Mouse (Mus musculus): ENCODE data around the gene Gm11238.
"Not testable (repeated sequence)": the region's sequence is repeated elsewhere in the genome, so short reads cannot be mapped to it uniquely, and the experiment has no call there.

The Gm11238 gene

DNA sequence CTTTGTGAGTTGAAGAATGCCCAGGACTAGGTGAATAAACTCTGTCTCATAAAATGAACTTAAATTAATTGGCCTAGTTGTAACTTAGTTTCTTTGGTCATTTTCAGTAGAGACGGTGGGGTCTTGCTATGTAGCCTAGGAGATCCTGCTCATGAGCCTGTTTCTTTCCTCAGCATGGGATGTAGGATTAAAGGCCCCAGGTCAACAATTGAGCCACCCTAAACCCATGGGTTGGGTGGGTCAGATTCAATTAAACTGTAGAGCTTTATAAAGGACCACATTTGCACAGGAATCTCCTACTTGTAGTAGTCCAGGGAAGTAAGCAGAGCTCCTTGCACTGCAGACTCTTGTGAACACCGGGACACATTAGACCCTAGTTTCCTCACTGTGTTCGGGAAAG is at the start of gene Gm11238:
TSS of gene Gm11238 (plus strand) at position 301 of the 400 bp plus-strand sequence.
- DNase-seq (ENCODE audit: low read depth, low spot score) = not testable (repeated sequence)

DNA sequence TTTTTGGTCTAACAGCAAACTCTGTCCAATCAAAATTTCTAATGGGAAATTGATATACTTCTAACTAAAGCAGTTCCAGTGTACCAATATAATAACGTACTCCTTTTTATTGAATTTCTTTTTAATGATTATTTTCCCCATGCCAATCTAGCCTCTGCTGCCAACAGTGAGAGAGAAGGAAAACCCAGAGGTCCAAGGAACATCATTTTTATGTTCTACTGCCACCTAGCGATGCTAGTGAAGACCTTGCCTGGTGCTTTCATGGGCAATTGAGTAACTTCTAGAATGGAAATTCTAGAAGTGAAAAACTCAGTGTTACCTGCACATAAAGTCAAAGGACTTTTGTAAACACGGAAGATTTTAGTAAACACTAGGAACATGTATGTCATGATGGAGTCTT is 8.4 kb upstream of the Gm11238 start:
- DNase-seq (ENCODE audit: low read depth, low spot score) = peak; percentile 30

DNA sequence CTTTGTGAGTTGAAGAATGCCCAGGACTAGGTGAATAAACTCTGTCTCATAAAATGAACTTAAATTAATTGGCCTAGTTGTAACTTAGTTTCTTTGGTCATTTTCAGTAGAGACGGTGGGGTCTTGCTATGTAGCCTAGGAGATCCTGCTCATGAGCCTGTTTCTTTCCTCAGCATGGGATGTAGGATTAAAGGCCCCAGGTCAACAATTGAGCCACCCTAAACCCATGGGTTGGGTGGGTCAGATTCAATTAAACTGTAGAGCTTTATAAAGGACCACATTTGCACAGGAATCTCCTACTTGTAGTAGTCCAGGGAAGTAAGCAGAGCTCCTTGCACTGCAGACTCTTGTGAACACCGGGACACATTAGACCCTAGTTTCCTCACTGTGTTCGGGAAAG is 15.0 kb downstream of the Gm11238 start, which contains the start of gene Gm11237:
TSS of gene Gm11237 (plus strand) at position 301 of the 400 bp plus-strand sequence.
- not testable (repeated sequence) for DNase-seq (ENCODE audit: low read depth, low spot score)

DNA sequence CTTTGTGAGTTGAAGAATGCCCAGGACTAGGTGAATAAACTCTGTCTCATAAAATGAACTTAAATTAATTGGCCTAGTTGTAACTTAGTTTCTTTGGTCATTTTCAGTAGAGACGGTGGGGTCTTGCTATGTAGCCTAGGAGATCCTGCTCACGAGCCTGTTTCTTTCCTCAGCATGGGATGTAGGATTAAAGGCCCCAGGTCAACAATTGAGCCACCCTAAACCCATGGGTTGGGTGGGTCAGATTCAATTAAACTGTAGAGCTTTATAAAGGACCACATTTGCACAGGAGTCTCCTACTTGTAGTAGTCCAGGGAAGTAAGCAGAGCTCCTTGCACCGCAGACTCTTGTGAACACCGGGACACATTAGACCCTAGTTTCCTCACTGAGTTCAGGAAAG is 30.1 kb downstream of the Gm11238 start, which contains the start of gene Gm11236:
TSS of gene Gm11236 (plus strand) at position 301 of the 400 bp plus-strand sequence.
- not testable (repeated sequence) for DNase-seq (ENCODE audit: low read depth, low spot score)

DNA sequence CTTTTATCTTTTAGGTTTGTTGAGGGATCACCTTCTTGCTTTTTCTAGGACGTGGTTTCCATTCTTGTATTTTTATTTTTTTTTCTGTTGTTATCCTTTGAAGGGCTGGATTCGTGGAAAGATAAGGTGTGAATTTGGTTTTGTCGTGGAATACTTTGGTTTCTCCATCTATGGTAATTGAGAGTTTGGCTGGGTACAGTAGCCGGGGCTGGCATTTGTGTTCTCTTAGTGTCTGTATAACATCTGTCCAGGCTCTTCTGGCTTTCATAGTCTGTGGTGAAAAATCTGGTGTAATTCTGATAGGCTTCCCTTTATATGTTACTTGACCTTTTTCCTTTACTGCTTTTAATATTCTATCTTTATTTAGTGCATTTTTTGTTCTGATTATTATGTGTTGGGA is 54.2 kb downstream of the Gm11238 start:
- DNase-seq (ENCODE audit: low read depth, low spot score) = not testable (repeated sequence)

DNA sequence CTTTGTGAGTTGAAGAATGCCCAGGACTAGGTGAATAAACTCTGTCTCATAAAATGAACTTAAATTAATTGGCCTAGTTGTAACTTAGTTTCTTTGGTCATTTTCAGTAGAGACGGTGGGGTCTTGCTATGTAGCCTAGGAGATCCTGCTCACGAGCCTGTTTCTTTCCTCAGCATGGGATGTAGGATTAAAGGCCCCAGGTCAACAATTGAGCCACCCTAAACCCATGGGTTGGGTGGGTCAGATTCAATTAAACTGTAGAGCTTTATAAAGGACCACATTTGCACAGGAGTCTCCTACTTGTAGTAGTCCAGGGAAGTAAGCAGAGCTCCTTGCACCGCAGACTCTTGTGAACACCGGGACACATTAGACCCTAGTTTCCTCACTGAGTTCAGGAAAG is 60.4 kb downstream of the Gm11238 start, which contains the start of gene Gm11239:
TSS of gene Gm11239 (plus strand) at position 301 of the 400 bp plus-strand sequence.
- DNase-seq (ENCODE audit: low read depth, low spot score) = not testable (repeated sequence)

DNA sequence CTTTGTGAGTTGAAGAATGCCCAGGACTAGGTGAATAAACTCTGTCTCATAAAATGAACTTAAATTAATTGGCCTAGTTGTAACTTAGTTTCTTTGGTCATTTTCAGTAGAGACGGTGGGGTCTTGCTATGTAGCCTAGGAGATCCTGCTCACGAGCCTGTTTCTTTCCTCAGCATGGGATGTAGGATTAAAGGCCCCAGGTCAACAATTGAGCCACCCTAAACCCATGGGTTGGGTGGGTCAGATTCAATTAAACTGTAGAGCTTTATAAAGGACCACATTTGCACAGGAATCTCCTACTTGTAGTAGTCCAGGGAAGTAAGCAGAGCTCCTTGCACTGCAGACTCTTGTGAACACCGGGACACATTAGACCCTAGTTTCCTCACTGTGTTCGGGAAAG is 75.5 kb downstream of the Gm11238 start, which contains the start of gene Gm428:
TSS of gene Gm428 (plus strand) at position 301 of the 400 bp plus-strand sequence.
- not testable (repeated sequence) for DNase-seq (ENCODE audit: low read depth, low spot score)

Measured in embryo, embryonic 11.5 days (tissue).